Mouse (Mus musculus) lung, adult 10 weeks (tissue): ENCODE measurements around the gene 4921511M17Rik. TPM values are rescaled to one million over a fixed set of nuclear protein-coding genes. Genes with fewer than 3 reads are reported as not detected.

Experiments used
- polyA plus RNA-seq: library from polyadenylated mRNA; stranded (reverse); fragments of 350-450 nt; fragmentation: Illumina TruSeq; extraction: RNeasy Lipid Tissue Mini Kit (QIAGEN cat#74804); gene quantifications from one replicate; pipeline ENCODE4 v1.2.3, GENCODE M21; 2014; ENCODE audit warnings: low read depth, low replicate concordance; ENCODE audit not compliant: insufficient read depth

The 4921511M17Rik gene
- not detected for polyA plus RNA-seq

GRCm38 (mm10) chrX:154033727-154034126 lies at the start of gene 4921511M17Rik:
4921511M17Rik (minus strand) TSS chrX:154033827.

DNA sequence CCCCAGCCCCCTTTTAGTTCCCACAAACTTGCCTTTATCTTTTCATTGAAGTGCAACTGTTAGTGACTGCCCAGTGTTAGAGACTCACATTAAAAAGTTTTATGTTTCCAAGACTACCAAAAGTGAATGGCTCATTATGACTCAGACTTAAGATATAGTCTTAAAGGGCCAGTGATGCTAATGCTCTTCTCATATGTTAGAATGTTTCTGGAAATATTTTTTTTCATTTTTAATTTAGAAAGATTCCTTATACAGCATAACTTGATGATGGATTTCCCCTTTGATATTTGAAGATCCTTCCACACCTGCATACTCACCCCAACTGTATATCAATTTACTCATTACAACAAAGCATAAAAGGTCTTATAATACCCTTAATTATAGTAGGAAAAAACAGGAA lies 21.3 kb upstream of the 4921511M17Rik start, which contains the start of gene Gm10057:
Gm10057 (minus strand) TSS at position 101 of the 400 bp plus-strand sequence.

DNA sequence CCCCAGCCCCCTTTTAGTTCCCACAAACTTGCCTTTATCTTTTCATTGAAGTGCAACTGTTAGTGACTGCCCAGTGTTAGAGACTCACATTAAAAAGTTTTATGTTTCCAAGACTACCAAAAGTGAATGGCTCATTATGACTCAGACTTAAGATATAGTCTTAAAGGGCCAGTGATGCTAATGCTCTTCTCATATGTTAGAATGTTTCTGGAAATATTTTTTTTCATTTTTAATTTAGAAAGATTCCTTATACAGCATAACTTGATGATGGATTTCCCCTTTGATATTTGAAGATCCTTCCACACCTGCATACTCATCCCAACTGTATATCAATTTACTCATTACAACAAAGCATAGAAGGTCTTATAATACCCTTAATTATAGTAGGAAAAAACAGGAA lies 21.1 kb downstream of the 4921511M17Rik start, which contains the start of gene Samt1:
Samt1 (minus strand) TSS at position 101 of the 400 bp plus-strand sequence.

Other genes with a start within 250 kb of the 4921511M17Rik start
- gene Spin2c, start 201.6 kb downstream of the 4921511M17Rik start, polyA plus RNA-seq: 1.9 TPM
- gene Samt1, start 21.2 kb downstream of the 4921511M17Rik start, polyA plus RNA-seq: not detected
- gene Gm10057, start 21.2 kb upstream of the 4921511M17Rik start, polyA plus RNA-seq: not detected
- not detected for gene Gm15140, start 86.9 kb upstream of the 4921511M17Rik start, polyA plus RNA-seq